Mouse (Mus musculus) ES-E14 (cell line): ENCODE data around the gene Tgfbi. TPM values are rescaled to one million over a fixed set of nuclear protein-coding genes. Genes with fewer than 3 reads are reported as not detected.

Experiments
- DNase-seq: peaks from one replicate; pipeline ENCODE4 v3.0.0-alpha.2; 2013; ENCODE audit warnings: low read depth, low spot score
- H3K27ac ChIP-seq: 2 replicates; pipeline ENCODE4 v1.5.1; 2012; ENCODE audit warnings: low read depth, mild to moderate bottlenecking, low read length, moderate library complexity, mixed read lengths; ENCODE audit not compliant: poor library complexity, insufficient read depth, severe bottlenecking
- H3K36me3 ChIP-seq: 2 replicates; pipeline ENCODE4 v1.6.1; 2012; ENCODE audit warnings: mild to moderate bottlenecking, low read length, moderate library complexity, mixed read lengths; ENCODE audit not compliant: control insufficient read depth, poor library complexity, insufficient read depth, severe bottlenecking
- H3K4me1 ChIP-seq, 2 experiments: fragments of 150-350 bp in 1 of 2; sonication (generic) in 1 of 2; 2 replicates each; pipeline ENCODE4 v1.6.1; 2012; ENCODE audit warnings: low read length in 2 of 2, mild to moderate bottlenecking in 1 of 2, mixed read lengths in 1 of 2; ENCODE audit not compliant: control insufficient read depth in 2 of 2, insufficient read depth in 2 of 2, poor library complexity in 1 of 2
- H3K4me3 ChIP-seq, 2 experiments: fragments of 150-350 bp in 1 of 2; sonication (generic) in 1 of 2; 2 replicates each; pipeline ENCODE4 v1.5.1; 2012; ENCODE audit warnings: low read length in 2 of 2, low read depth in 1 of 2, mild to moderate bottlenecking in 1 of 2, mixed read lengths in 1 of 2; ENCODE audit not compliant: insufficient read depth in 1 of 2, poor library complexity in 1 of 2, severe bottlenecking in 1 of 2
- H3K9ac ChIP-seq: 2 replicates; pipeline ENCODE4 v1.6.1; 2012; ENCODE audit warnings: low read depth, mild to moderate bottlenecking, low read length, mixed read lengths; ENCODE audit not compliant: poor library complexity, insufficient read depth, severe bottlenecking
- H3K9me3 ChIP-seq: fragments of 150-350 bp; sonication (generic); 2 replicates; pipeline ENCODE4 v1.6.1; 2012; ENCODE audit warnings: low read depth, mild to moderate bottlenecking, low read length; ENCODE audit not compliant: control insufficient read depth, insufficient read depth
- CHD2 ChIP-seq: IDR thresholded peaks from 2 replicates; pipeline ENCODE4 v1.6.1; 2014; ENCODE audit warnings: mild to moderate bottlenecking, low read depth, low read length, inconsistent platforms
- HCFC1 ChIP-seq: IDR thresholded peaks from 2 replicates; pipeline ENCODE4 v1.6.1; 2012; ENCODE audit warnings: low read length, inconsistent platforms, borderline replicate concordance; ENCODE audit not compliant: insufficient read depth
- MAFK ChIP-seq: IDR thresholded peaks from 2 replicates; pipeline ENCODE4 v1.6.1; 2014; ENCODE audit warnings: mild to moderate bottlenecking, low read depth, low read length, inconsistent platforms; ENCODE audit not compliant: insufficient read depth
- ZC3H11A ChIP-seq: IDR thresholded peaks from 2 replicates; pipeline ENCODE4 v1.6.1; 2012; ENCODE audit warnings: low read depth, mild to moderate bottlenecking, inconsistent platforms, low read length, borderline replicate concordance
- ZNF384 ChIP-seq: IDR thresholded peaks from 2 replicates; pipeline ENCODE4 v1.6.1; 2012; ENCODE audit warnings: low read depth, low read length, inconsistent platforms
- in situ Hi-C, 2 experiments: fragments of 600-800 bp; cut with MboI; formaldehyde crosslinking; loops; one replicate each; pipeline ENCODE4 v1.15.1; 2025; ENCODE audit warnings: low sequenced_read_pairs in 2 of 2, inconsistent platforms in 1 of 2; ENCODE audit not compliant: unreplicated experiment in 2 of 2
- total RNA-seq: library from RNA; depleted of rRNA; stranded (reverse); fragments of 300-350 nt; gene quantifications from 2 replicates; pipeline ENCODE4 v1.2.3, GENCODE M21; 2012

The Tgfbi gene
- total RNA-seq, 1 experiment = 37.4 TPM

GRCm38 (mm10) chr13:56593961-56594391 is 15.3 kb upstream of the Tgfbi start:
- H3K4me3 ChIP-seq = no peak overlapping the region
- no peak for DNase-seq
- H3K27ac ChIP-seq = no peak overlapping the region
- no peak for TF ChIP-seq CHD2
- in situ Hi-C loops = no loop called here
- no peaks in the 10 kb centered on the region for H3K9me3 ChIP-seq
- H3K36me3 ChIP-seq = no peaks in the 10 kb centered on the region
- H3K9ac ChIP-seq = no peak overlapping the region
- 0 out of 4 replicates have a peak, but pooled peaks cover 0 to 2% of the 10 kb centered on the region in 2 experiments for H3K4me1 ChIP-seq

GRCm38 (mm10) chr13:56595246-56595645 is 14.1 kb upstream of the Tgfbi start:
- no peak overlapping the region for H3K9ac ChIP-seq
- TF ChIP-seq ZC3H11A (no peak), HCFC1 (no peak), CHD2 (no peak), ZNF384 (no peak), MAFK (no peak)
- DNase-seq = no peak
- no peaks in the 10 kb centered on the region for H3K36me3 ChIP-seq
- no peaks in the 10 kb centered on the region for H3K9me3 ChIP-seq
- in situ Hi-C loops = no loop called here
- H3K4me3 ChIP-seq = no peak overlapping the region
- H3K4me1 ChIP-seq = 0 out of 4 replicates have a peak, but pooled peaks cover 0 to 2% of the 10 kb centered on the region in 2 experiments
- H3K27ac ChIP-seq = no peak overlapping the region

GRCm38 (mm10) chr13:56597296-56597695 is 12.0 kb upstream of the Tgfbi start:
- Histone ChIP-seq H3K9me3 (no peaks in the 10 kb centered on the region), H3K27ac (no peak overlapping the region), H3K4me3 (no peak overlapping the region), H3K9ac (no peak overlapping the region), H3K4me1 (peaks cover 0 to 4% of the 10 kb centered on the region in 2 experiments; a peak in 1 of 4 replicates), H3K36me3 (no peaks in the 10 kb centered on the region)
- TF ChIP-seq HCFC1 (no peak), CHD2 (no peak)
- in situ Hi-C loops = no loop called here
- no peak for DNase-seq

GRCm38 (mm10) chr13:56597831-56598612 is 11.3 kb upstream of the Tgfbi start:
- Histone ChIP-seq H3K9ac (no peak overlapping the region), H3K27ac (no peak overlapping the region), H3K9me3 (no peaks in the 10 kb centered on the region), H3K4me1 (peaks cover 0 to 4% of the 10 kb centered on the region in 2 experiments; a peak in 1 of 4 replicates), H3K36me3 (no peaks in the 10 kb centered on the region), H3K4me3 (no peak overlapping the region)
- no peak for TF ChIP-seq MAFK
- TF ChIP-seq HCFC1 = no peak
- no peak for TF ChIP-seq CHD2
- no peak for TF ChIP-seq ZNF384
- TF ChIP-seq ZC3H11A = no peak
- in situ Hi-C loops = no loop called here
- no peak for DNase-seq

- H3K4me1 ChIP-seq = peaks cover 0 to 4% of the 10 kb centered on the region in 2 experiments; a peak in 1 of 4 replicates
- H3K27ac ChIP-seq = no peak overlapping the region
These were observed 9.8 kb upstream of the Tgfbi start for GRCm38 (mm10) chr13:56599511-56599910.

More at GRCm38 (mm10) chr13:56599511-56599910, 9.8 kb upstream of the Tgfbi start:
- TF ChIP-seq ZC3H11A (no peak), CHD2 (no peak), HCFC1 (no peak), ZNF384 (no peak), MAFK (no peak)
- Histone ChIP-seq H3K36me3 (no peaks in the 10 kb centered on the region), H3K9me3 (no peaks in the 10 kb centered on the region), H3K4me3 (no peak overlapping the region), H3K9ac (no peak overlapping the region)
- in situ Hi-C loops = no loop called here
- DNase-seq = no peak
